Mouse (Mus musculus) E14TG2a.4 (cell line): ENCODE data around the gene Tmco1.
"Not testable (repeated sequence)": the region's sequence is repeated elsewhere in the genome, so short reads cannot be mapped to it uniquely, and the experiment has no call there.

Source experiments
- CTCF ChIP-seq: conservative IDR thresholded peaks from 2 replicates; pipeline ENCODE4 v1.5.1; 2014; ENCODE audit warnings: low read length
- NANOG ChIP-seq: IDR thresholded peaks from 2 replicates; pipeline ENCODE4 v1.6.1; 2014; ENCODE audit warnings: borderline replicate concordance, low read length, mixed read lengths

DNA sequence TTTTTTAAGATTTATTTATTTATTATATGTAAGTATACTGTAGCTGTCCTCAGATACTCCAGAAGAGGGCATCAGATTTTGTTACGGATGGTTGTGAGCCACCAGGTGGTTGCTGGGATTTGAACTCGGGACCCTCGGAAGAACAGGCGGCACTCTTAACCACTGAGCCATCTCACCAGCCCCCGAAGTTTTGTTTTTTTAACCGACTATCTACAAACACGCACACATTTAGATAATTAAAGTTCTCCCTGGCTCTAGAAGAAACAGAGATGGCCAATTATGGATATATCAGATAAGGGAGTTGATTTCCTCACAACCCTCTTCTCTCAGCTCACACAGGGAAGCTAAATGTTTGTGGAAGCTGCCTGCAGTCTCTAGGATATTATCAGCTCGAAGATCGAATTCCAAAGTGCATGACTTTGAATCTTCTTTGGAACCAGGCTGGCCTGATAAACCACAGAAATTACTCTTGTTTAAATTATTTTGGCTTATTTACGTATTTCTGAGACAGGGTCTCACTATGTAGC, 37.9 kb downstream of the Tmco1 start:
- TF ChIP-seq NANOG, CTCF: not testable (repeated sequence)
